Mouse (Mus musculus): ENCODE measurements around the gene Egfr. TPM values are rescaled to one million over a fixed set of nuclear protein-coding genes. Genes with fewer than 3 reads are reported as not detected.

Gene Egfr
- polyA plus RNA-seq, 1 experiment from 2014 or later: 3.8 TPM

- no peak for ATAC-seq (ENCODE audit: low FRiP score)
- Histone ChIP-seq H3K4me2 (replicated peaks; ENCODE audit: low read depth, low read length) (no peak overlapping the region), H3K4me3 (ENCODE audit: low read depth, low read length) (no peak overlapping the region), H3K36me3 (ENCODE audit: control insufficient read depth, insufficient read depth, low read length) (no peaks in the 10 kb centered on the region), H3K27me3 (ENCODE audit: control insufficient read depth, insufficient read depth, low read length) (no peaks in the 10 kb centered on the region), H3K27ac (ENCODE audit: low read depth, low read length) (no peak overlapping the region), H3K9ac (ENCODE audit: low read depth, low read length) (no peak overlapping the region), H3K4me1 (replicated peaks; ENCODE audit: control insufficient read depth, insufficient read depth, low read length) (no peaks in the 10 kb centered on the region), H3K9me3 (ENCODE audit: control insufficient read depth, low read length) (no peaks in the 10 kb centered on the region)
- DNase-seq (ENCODE audit: low spot score): no peak
- 79% methylated on average over 3 of the region's 3 CpGs for WGBS
Observed at GRCm38 (mm10) chr11:16769709-16770303, 17.8 kb downstream of the Egfr start.

GRCm38 (mm10) chr11:16770966-16771365, 19.0 kb downstream of the Egfr start:
- no peaks in the 10 kb centered on the region for H3K27me3 ChIP-seq (ENCODE audit: control insufficient read depth, insufficient read depth, low read length)
- H3K4me3 ChIP-seq (ENCODE audit: low read depth, low read length): no peak overlapping the region
- no peaks in the 10 kb centered on the region for H3K36me3 ChIP-seq (ENCODE audit: control insufficient read depth, insufficient read depth, low read length)
- no peak overlapping the region for H3K9ac ChIP-seq (ENCODE audit: low read depth, low read length)
- ATAC-seq (ENCODE audit: low FRiP score): no peak
- DNase-seq (ENCODE audit: low spot score): no peak
- no peak overlapping the region for H3K4me2 ChIP-seq (replicated peaks; ENCODE audit: low read depth, low read length)
- no peaks in the 10 kb centered on the region for H3K4me1 ChIP-seq (replicated peaks; ENCODE audit: control insufficient read depth, insufficient read depth, low read length)
- H3K27ac ChIP-seq (ENCODE audit: low read depth, low read length): no peak overlapping the region
- WGBS: 89% methylated on average over 4 of the region's 4 CpGs
- H3K9me3 ChIP-seq (ENCODE audit: control insufficient read depth, low read length): no peaks in the 10 kb centered on the region

GRCm38 (mm10) chr11:16772717-16773116, 20.7 kb downstream of the Egfr start:
- DNase-seq (ENCODE audit: low spot score) (peak; percentile 19), ATAC-seq (ENCODE audit: low FRiP score) (peak; percentile 44; the same call in 1 of the 2 replicates)
- no peaks in the 10 kb centered on the region for H3K9me3 ChIP-seq (ENCODE audit: control insufficient read depth, low read length)
- no peaks in the 10 kb centered on the region for H3K4me1 ChIP-seq (replicated peaks; ENCODE audit: control insufficient read depth, insufficient read depth, low read length)
- no peak overlapping the region for H3K4me3 ChIP-seq (ENCODE audit: low read depth, low read length)
- 50% methylated on average over 4 of the region's 4 CpGs for WGBS
- no peak overlapping the region for H3K9ac ChIP-seq (ENCODE audit: low read depth, low read length)
- H3K4me2 ChIP-seq (replicated peaks; ENCODE audit: low read depth, low read length): no peak overlapping the region
- no peak overlapping the region for H3K27ac ChIP-seq (ENCODE audit: low read depth, low read length)
- H3K36me3 ChIP-seq (ENCODE audit: control insufficient read depth, insufficient read depth, low read length): no peaks in the 10 kb centered on the region
- no peaks in the 10 kb centered on the region for H3K27me3 ChIP-seq (ENCODE audit: control insufficient read depth, insufficient read depth, low read length)

- H3K27ac ChIP-seq (ENCODE audit: low read depth, low read length): no peak overlapping the region
- 73% methylated on average over 2 of the region's 2 CpGs for WGBS
- no peak overlapping the region for H3K4me3 ChIP-seq (ENCODE audit: low read depth, low read length)
- H3K27me3 ChIP-seq (ENCODE audit: control insufficient read depth, insufficient read depth, low read length): no peaks in the 10 kb centered on the region
- no peak overlapping the region for H3K9ac ChIP-seq (ENCODE audit: low read depth, low read length)
- H3K36me3 ChIP-seq (ENCODE audit: control insufficient read depth, insufficient read depth, low read length): no peaks in the 10 kb centered on the region
- ATAC-seq (ENCODE audit: low FRiP score) (no peak), DNase-seq (ENCODE audit: low spot score) (no peak)
- no peaks in the 10 kb centered on the region for H3K4me1 ChIP-seq (replicated peaks; ENCODE audit: control insufficient read depth, insufficient read depth, low read length)
- H3K9me3 ChIP-seq (ENCODE audit: control insufficient read depth, low read length): no peaks in the 10 kb centered on the region
- H3K4me2 ChIP-seq (replicated peaks; ENCODE audit: low read depth, low read length): no peak overlapping the region
Observed at GRCm38 (mm10) chr11:16776967-16777366, 25.0 kb downstream of the Egfr start.

- Histone ChIP-seq H3K27me3 (ENCODE audit: control insufficient read depth, insufficient read depth, low read length) (no peaks in the 10 kb centered on the region), H3K9me3 (ENCODE audit: control insufficient read depth, low read length) (no peaks in the 10 kb centered on the region), H3K27ac (ENCODE audit: low read depth, low read length) (no peak overlapping the region), H3K4me1 (replicated peaks; ENCODE audit: control insufficient read depth, insufficient read depth, low read length) (no peaks in the 10 kb centered on the region), H3K36me3 (ENCODE audit: control insufficient read depth, insufficient read depth, low read length) (no peaks in the 10 kb centered on the region), H3K4me3 (ENCODE audit: low read depth, low read length) (no peak overlapping the region), H3K4me2 (replicated peaks; ENCODE audit: low read depth, low read length) (no peak overlapping the region), H3K9ac (ENCODE audit: low read depth, low read length) (no peak overlapping the region)
- ATAC-seq (ENCODE audit: low FRiP score): no peak
- 67% methylated on average over 2 of the region's 2 CpGs for WGBS
- no peak for DNase-seq (ENCODE audit: low spot score)
Observed at GRCm38 (mm10) chr11:16781604-16782003, 29.6 kb downstream of the Egfr start.

GRCm38 (mm10) chr11:16783926-16784659, 32.1 kb downstream of the Egfr start:
- no peak for DNase-seq (ENCODE audit: low spot score)
- WGBS: 92% methylated on average over 8 of the region's 8 CpGs
- Histone ChIP-seq H3K9me3 (ENCODE audit: control insufficient read depth, low read length) (no peaks in the 10 kb centered on the region), H3K9ac (ENCODE audit: low read depth, low read length) (no peak overlapping the region), H3K27ac (ENCODE audit: low read depth, low read length) (no peak overlapping the region), H3K36me3 (ENCODE audit: control insufficient read depth, insufficient read depth, low read length) (no peaks in the 10 kb centered on the region), H3K4me1 (replicated peaks; ENCODE audit: control insufficient read depth, insufficient read depth, low read length) (no peaks in the 10 kb centered on the region), H3K27me3 (ENCODE audit: control insufficient read depth, insufficient read depth, low read length) (no peaks in the 10 kb centered on the region), H3K4me3 (ENCODE audit: low read depth, low read length) (no peak overlapping the region), H3K4me2 (replicated peaks; ENCODE audit: low read depth, low read length) (no peak overlapping the region)
- no peak for ATAC-seq (ENCODE audit: low FRiP score)

- Histone ChIP-seq H3K9ac (ENCODE audit: low read depth, low read length) (no peak overlapping the region), H3K9me3 (ENCODE audit: control insufficient read depth, low read length) (no peaks in the 10 kb centered on the region), H3K27ac (ENCODE audit: low read depth, low read length) (no peak overlapping the region), H3K36me3 (ENCODE audit: control insufficient read depth, insufficient read depth, low read length) (no peaks in the 10 kb centered on the region), H3K27me3 (ENCODE audit: control insufficient read depth, insufficient read depth, low read length) (no peaks in the 10 kb centered on the region), H3K4me3 (ENCODE audit: low read depth, low read length) (no peak overlapping the region), H3K4me1 (replicated peaks; ENCODE audit: control insufficient read depth, insufficient read depth, low read length) (no peaks in the 10 kb centered on the region), H3K4me2 (replicated peaks; ENCODE audit: low read depth, low read length) (no peak overlapping the region)
- no peak for DNase-seq (ENCODE audit: low spot score)
- no peak for ATAC-seq (ENCODE audit: low FRiP score)
- 48% methylated on average over 5 of the region's 5 CpGs for WGBS
Observed at GRCm38 (mm10) chr11:16792638-16793585, 40.9 kb downstream of the Egfr start.

GRCm38 (mm10) chr11:16795012-16795411, 43.0 kb downstream of the Egfr start:
- Histone ChIP-seq H3K9ac (ENCODE audit: low read depth, low read length) (no peak overlapping the region), H3K36me3 (ENCODE audit: control insufficient read depth, insufficient read depth, low read length) (no peaks in the 10 kb centered on the region), H3K4me3 (ENCODE audit: low read depth, low read length) (no peak overlapping the region), H3K4me2 (replicated peaks; ENCODE audit: low read depth, low read length) (no peak overlapping the region), H3K27me3 (ENCODE audit: control insufficient read depth, insufficient read depth, low read length) (no peaks in the 10 kb centered on the region), H3K4me1 (replicated peaks; ENCODE audit: control insufficient read depth, insufficient read depth, low read length) (no peaks in the 10 kb centered on the region), H3K9me3 (ENCODE audit: control insufficient read depth, low read length) (no peaks in the 10 kb centered on the region), H3K27ac (ENCODE audit: low read depth, low read length) (no peak overlapping the region)
- DNase-seq (ENCODE audit: low spot score) (no peak), ATAC-seq (ENCODE audit: low FRiP score) (no peak)

All from hindbrain, embryonic 11.5 days (tissue).